Mouse (Mus musculus): ENCODE results near the gene Trmt10a.
"Not testable (repeated sequence)": the region's sequence is repeated elsewhere in the genome, so short reads cannot be mapped to it uniquely, and the experiment has no call there.

The Trmt10a gene

DNA sequence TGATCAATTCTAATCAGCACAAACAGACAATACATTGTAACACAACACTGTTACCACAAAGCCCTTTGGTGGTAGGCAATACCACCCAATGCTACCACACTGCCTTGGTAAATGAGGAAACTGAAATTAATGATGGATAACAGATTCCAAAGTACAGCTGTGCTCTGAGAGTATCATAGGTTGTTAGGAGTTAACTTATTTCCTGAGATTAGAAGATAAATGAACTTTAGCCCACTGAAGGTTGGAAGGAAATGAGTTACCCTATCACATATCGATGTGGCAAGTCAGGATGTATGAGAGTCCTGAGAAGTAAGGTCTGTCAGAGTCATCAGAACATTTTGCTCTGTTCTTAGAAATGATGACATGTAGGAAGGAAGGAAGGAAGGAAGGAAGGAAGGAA is 8.7 kb upstream of the Trmt10a start:
- no peak for DNase-seq (ENCODE audit: low spot score in 2 of 2)

DNA sequence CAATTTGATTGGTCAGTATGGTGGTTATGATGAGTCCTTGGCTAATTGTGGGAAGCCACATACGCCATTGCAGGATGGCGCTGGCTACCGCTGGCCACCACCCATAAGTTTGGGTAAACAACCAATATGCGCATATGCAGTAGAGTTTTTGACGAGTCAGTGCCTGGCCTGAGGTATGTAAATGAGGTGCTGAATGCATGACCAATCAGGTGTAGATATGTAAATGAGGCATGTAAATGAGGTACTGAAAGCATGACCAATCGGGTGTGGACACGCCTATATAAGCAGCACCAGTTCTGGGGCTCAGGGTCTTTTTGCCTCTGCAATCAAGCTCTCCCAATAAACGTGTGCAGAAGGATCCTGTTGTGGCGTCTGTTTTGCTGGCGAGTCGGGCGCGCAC is 5.1 kb upstream of the Trmt10a start:
- DNase-seq (ENCODE audit: low spot score in 2 of 2), result not testable (repeated sequence)

DNA sequence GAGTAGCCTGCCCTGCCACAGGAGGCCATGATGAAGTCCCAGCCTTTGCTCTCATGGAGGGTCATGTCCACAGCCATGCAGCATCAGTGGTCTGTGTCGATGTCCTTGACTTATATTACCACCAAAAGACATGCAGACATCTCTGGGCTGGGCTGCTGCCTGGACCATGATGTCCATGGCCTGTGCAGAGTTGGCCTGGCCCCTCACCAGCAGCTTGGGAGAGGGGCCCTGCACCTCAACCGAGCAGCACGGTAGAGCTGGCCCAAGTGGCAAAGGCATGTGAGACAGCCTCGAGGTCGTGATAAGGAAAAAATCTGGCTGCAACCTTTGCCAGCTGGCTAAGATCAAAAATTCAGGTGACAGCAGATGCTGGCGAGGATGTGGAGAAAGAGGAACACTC is 3.6 kb upstream of the Trmt10a start:
- no peak for DNase-seq (ENCODE audit: low spot score in 2 of 2)

DNA sequence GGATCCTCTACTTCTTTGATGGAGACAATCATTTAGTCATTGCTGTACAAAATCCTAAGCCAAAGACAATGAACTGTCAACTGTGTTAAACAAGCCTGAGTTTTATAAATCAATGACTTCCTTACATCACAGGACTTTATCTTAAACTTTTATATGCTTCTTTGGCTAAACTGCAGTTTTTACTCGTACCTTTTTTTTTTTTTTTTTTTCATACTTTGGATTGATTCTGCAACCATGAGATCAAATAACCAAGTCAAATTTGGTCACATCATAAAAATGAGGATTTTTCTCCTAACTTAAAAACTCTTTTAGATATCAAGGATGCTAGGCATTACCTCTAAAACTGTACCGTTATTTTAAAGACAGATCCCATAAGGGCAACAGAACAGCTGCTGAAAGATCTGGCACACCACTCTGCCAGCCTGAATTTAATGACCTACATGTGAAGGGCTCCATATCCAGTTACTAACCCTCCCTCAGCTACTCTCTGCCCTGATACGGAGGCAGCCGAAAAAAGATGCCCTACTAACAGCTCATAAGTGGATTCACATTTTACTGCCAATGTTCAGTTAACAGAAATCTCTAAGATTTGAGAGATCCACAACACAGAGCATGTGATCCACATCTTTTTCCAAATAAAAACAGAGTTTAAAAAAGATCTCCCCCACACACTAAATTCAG is 1.1 kb upstream of the Trmt10a start:
- no peak for DNase-seq (ENCODE audit: low spot score in 2 of 2)

DNA sequence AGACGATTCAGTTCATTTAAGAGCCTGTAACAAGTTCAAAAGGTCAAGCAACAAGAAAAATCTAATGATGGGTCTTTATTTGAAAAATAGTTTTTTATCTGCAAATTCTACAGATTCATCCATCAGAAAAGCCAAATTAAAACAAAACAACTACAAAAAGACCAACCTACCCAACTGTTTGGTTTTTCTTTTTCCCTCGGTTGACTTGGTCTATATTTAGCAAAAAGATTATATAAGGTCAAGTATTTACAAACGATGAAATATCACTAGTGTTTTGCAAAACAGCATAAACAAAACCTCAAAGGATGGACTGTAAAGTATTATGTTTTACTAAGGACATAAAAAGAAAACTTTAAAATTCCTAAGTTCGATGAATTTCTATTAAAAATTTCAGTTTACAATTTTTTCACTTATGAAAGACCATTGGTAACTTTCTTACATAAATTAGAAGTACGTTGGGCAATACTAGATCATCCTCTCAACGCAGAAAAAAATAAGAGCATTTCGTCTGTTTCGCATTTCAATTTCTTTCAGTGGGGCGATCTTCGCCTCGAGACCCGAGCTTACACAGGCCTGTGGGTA is 424 bp upstream of the Trmt10a start:
- DNase-seq (ENCODE audit: low spot score in 2 of 2), result no peak

DNA sequence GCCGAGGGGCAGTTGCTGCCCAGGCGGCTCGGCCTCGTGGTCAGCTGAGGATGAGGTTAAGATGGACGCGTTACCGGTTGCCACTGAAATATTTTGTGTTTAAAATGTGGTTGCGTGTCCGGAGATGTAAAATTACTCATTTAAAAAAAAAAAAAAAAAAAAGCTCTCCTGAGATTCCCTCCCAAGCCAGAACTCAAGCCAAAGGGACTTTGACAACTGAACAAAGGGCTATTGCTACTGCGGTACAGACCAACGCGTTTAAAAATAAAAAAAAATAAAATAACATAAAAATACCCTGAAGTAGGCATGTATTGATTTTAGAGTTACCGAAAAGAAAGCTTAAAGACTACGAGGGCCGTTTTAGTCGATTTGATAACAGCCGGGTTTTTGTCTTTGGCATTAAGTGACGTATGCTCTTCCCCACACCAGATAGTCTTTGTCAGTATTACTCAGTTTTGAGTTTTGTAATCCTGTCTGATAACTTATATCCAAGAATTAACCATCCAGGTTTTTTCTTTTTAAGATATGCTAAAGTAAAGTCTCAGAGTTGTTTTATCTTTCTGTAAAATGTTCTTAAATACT is 903 bp downstream of the Trmt10a start:
- DNase-seq (ENCODE audit: low spot score in 2 of 2), result no peak

DNA sequence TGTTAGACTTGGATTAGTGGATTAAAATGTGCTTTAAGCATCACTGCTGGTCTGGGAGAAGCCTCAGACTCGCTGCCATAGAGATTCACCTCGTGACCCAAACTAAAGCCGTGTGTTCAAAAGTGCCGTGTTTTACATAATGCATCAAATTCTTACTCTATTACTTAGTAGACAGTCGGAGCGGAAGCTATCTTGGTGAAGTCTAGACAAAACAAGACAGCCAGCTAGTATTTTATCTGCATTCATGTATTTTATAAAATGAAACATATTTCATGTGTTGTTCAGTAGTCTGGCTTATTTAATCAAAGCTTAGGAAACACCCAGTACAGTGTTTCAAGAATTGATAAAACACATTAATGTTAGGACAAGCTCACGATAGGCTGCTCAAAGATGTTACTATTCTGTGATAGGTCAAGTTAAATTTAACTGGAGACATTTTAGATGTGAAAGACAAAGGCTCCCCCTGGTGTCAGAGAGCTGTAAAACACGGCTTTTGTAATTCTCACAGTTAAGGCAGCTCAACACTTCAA is 1.5 kb downstream of the Trmt10a start, which contains the start of gene Mttp:
Gene Mttp (minus strand): TSS at position 327 of the 530 bp plus-strand sequence.
- DNase-seq (ENCODE audit: low spot score in 2 of 2), result peak; percentile 89 to 91

DNA sequence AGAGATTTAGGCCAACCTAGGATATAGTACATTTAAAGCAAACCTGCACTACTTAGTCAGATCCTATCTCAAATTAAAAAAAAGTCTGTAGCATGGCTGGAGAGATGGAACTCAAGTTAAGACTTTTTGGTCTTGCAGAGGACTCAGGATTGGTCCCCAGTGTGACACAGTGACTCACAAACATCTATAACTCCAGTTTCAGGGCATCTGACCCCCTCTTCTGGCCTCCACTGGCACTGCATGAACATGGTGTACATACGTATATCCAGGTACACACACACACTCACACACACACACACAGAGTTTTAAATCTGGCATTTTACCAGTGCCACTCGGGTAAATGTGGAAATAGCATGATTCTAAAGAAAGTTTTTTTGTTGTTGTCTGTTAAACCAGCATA is 5.6 kb downstream of the Trmt10a start:
- DNase-seq (ENCODE audit: low spot score in 2 of 2), result no peak

DNA sequence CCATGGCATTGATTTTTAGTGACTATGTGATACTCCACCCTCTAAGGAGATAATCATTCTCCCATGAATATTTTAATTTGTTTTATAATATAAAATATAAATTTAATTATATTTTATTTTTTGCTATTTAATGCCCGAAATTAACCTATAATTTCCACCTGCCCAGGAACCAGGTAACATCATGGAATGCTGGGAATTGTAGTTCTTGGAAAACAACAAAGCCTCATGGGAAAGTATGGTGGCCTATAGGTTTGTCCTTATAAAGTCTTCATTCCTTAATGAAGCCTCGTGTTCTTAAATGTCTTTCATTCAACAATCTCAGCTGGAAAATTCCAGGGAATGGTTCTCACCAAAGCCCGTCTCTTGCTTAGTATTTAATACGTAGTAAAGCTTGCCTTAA is 11.8 kb downstream of the Trmt10a start:
- no peak for DNase-seq (ENCODE audit: low spot score in 2 of 2)

DNA sequence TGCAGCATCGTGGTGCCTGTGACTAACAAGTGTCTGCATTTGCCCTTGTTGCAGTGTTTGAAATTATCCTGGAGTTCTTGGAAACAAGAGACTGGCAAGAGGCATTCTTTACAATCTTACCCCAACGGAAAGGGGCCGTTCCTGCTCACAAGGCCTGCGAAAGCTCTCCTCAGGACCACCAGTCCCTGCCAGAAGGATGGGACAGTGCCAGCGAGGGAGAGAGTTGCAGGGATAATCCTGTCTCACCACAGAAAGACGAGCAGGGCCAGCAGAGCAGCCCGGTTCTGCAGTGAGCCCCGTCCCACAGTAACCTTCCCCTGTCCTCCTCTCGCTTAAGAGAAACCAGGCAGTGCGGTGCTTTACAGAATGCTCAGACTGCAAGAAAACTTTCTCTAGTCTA is 13.4 kb downstream of the Trmt10a start:
- no peak for DNase-seq (ENCODE audit: low spot score in 2 of 2)

DNA sequence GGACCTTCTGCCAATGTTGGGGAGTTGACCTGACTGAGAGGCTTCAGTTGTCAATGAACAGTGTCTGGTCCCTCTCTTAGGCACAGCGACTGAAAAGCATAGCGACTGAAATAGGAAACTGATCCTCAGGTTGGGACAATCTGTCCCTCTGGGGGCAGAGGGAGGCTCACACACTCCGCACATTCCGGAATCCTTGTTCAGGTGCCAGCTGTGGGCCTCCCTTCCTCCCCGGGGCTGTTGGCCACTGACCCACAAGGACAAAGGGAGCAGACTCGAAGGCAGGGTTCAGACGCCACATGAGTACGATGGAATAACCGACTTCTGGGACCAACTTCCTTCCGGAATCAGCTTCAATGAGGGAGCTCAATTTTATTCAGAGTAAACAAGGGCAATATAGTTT is 18.4 kb downstream of the Trmt10a start:
- no peak for DNase-seq (ENCODE audit: low spot score in 2 of 2)

DNA sequence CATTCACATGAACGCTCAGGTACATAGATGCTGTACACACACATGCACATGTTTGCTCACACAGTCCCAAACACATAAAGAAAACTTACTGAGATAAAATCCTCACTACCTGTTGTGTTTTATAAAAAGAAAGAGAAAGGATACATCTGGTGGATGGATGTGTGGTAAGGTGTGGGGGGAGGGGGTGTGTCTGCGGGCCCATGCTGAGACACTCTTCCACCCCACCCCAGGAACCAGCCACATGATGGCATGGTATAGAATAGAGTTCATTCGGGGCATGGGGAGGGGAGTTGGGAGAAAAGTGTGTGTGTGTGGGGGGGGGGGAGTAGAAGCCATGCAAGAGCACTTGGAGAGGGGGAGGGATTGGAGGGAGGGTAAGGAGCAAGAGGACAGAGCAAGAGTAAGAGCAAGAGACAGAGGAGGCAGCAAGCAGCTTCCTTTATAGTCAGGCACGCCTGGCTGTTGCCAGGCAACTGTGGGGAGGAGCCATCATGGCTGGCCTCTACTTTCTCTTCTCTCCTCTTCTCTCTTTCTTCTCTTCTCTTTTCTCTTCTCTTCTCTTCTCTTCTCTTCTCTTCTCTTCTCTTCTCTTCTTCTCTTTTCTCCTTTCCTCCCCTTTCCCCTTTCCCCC is 19.4 kb downstream of the Trmt10a start:
- DNase-seq (ENCODE audit: low spot score in 2 of 2), result no peak

DNA sequence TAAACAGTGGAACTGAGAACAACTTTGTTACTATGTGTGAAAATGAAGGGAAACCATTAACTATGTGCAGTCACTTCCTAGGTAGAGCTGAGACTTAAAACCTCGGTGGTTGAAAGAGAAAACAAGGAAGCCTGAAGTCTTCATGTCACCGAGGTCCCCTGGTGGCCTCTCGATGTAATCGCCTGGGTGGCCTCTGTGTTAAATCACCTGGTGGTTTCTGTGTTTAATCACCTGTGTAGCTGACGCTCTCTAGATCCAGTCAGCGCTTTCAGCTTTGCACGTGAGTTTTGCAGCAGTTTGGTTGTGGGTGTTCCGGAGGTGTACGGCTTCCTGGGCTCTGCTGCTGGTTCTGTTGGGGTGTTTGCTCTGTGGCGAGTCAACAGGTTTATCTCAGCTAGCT is 30.0 kb downstream of the Trmt10a start:
- no peak for DNase-seq (ENCODE audit: low spot score in 2 of 2)

DNA sequence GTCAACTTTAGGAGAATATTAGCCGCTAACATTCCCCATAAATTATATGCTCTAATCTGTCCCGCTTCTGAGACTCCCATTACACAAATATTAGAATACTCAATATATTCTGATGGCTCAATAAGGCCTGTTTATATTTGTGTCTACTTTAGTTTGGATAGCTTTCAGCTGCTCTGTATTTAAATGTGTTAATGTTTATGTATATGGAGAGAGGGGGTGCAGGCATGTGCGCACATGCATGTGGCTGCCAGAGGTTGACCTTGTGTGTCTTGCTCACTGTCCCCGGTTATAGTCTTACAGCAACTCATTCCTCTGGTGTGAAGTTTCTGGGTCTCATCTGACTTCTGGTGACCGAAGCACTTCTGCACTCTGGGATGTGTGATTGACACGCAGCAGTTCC is 32.3 kb downstream of the Trmt10a start:
- DNase-seq (ENCODE audit: low spot score in 2 of 2), result no peak

DNA sequence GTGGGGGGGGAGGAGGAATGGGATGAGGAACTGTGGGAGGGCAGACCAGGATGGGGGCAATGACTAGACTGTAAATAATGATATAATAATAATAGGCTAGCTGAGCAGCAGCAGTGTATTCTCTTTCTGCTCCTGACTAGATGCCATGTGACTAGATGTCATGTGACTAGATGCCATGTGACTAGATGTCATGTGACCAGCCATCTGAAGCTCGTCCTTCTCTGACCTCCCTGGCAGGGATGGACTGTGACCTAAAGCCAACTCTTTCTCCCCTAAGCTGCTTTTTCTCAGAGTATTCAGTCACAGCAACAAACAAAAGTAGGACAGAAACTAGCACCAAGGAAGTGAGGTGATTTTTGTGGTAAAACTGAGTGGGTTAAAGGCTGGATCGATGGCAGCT is 38.8 kb downstream of the Trmt10a start:
- DNase-seq (ENCODE audit: low spot score in 2 of 2), result no peak

DNA sequence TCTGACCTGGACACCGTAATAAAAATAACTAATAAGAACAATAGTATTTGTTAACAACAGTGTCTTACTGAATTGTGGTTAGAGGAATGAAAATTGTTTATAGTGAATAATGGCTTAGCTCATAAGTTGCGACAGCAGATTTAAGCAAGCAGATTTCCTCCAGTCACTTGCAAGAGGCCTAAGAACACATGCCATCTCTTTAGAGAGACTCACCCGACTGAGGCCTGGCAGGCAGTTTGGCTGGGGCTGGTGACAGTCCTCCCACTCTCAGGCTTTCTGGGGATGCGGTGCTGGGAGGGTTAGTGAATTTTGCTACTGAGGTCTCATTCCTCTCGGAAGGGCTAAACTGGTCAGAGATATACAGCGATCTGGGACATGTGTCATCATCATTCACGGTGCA is 40.1 kb downstream of the Trmt10a start:
- DNase-seq (ENCODE audit: low spot score in 2 of 2), result no peak

DNA sequence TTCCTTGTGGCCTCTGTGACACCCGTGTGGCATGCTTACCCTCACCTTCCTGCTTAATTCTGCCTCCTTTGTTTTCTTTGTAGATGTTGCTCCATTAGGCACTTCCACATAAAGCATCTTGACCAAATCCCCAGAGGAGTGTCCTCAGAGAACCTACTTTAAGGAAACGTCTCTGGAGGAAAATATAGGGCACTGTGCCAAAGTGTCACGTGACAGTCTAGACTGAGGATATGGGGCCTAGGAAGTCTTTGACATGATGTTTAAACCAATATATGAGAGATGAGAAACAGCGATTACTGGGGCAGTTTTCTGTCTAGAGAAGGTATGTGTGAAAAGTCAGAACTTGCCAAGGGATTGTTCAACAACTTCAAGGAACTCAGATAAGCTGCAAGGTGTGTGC is 42.0 kb downstream of the Trmt10a start:
- no peak for DNase-seq (ENCODE audit: low spot score in 2 of 2)

DNA sequence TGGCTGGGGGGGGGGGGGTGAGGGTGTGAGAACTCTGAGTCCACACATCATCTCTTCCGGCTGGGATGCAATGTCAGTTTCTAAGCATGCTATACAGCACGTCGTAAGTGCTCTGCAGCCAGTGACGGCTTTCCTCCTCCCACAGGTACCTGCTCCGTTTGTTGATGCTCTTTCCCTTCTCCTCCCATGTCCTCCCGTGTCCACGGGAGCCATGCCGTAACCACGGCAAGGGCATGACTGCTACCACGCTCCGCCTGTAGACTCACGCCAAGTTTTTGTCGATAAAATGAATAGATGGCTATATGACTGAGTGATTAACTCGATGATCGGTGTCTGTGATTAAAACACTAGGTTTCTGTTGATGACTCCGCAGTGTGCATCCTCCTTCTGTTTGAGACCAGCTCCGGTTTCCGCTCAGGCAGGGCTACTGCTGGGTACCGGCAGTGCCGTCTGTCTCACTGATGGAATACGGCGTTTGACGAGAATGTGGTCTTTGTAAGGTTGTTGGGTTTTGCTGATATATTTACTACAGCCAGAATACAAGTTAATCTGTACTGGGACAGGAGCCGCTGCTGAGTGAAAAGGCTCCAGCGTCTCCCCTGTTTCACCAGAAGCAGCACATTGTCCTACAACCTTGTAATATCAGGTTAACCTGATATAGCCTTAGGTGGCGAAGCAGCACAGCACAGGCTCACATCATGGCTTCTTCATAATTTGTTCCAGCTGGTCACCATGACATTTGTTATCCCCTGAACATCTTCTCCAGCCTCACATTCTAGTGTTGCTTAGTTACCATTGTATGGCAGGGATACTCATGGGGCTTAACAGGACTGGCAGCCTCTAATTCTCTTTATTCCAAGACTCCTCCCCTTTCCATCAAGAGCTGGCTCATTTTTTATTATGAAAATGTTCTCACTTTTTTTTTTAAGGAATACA is 43.0 kb downstream of the Trmt10a start:
- DNase-seq (ENCODE audit: low spot score in 2 of 2), result no peak

DNA sequence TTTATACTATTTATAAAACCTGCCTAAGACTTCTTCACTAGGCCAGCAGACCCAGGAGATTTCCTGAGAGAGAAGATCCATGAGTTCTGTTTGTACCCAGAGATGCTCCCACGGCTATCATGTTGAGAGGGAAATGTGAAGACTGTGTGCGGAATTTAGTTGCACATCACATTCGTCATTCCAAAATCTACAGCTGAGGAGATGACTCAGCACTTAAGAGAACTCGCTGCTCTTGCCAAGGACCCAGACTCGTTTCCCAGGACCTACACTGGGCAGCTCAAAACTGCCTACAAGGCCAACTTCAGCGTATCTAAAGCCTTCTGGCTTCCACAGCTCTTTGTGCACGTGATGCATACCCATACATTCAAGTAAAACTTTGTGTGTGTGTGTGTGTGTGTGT is 49.0 kb downstream of the Trmt10a start:
- DNase-seq (ENCODE audit: low spot score in 2 of 2), result peak in 1 of 2 experiments; percentile 4

DNA sequence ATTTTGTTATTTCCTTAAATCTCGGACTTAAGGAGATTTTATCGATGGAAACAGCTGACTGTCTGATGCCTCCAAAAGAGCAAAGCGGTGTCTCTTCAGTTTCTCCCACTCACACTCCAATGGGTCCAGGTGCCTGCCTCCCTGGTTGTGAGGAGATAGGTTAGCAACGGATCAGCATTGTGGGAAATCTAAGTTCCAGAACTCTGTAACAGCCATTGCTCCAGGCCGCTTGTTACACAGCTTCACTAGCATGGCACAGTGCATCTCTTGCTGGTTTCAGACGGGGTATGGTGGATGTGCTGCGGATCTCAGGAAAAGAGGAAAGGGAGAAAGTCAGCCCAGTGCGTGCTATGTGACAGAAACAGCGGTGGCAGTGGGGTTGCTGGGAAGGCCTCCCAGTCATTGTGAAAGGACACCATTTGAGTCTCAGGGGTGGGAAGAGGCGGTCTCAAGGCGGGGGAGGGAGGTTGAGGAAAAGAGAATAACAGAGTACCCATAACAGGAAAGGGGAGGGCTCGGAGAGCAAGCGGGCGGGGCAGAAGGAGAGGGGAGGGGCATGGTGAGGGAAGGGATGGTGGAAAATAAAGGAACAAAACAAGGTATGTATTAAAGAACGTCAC is 50.5 kb downstream of the Trmt10a start, which contains the start of gene 4930579F01Rik:
Gene 4930579F01Rik (minus strand): TSS at position 143 of the 620 bp plus-strand sequence.
- DNase-seq (ENCODE audit: low spot score in 2 of 2), result no peak

DNA sequence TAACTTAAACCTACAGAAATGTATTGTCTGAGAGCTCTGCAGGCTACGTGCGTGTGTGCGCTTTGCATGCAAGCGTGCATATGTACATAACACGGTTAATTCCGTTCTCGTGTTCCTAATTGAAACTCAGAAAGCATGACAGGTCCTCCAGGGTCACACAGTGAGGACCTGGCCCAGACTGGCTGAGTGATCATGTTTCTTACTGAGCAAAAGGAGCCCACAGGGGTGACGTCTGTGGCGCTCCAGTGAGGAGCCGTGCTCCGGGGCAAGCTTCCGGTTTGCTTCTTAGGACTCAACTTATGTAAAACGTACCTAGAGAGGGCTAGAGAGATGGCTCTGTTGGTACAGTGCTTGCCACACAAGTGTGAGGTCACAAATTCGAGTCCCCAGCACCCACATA is 53.8 kb downstream of the Trmt10a start:
- no peak for DNase-seq (ENCODE audit: low spot score in 2 of 2)
